Mouse (Mus musculus): ENCODE results near the gene Rdm1.

GRCm38 (mm10) chr11:101673010-101673642 lies 46.1 kb downstream of the Rdm1 start:
- TF ChIP-seq CTCF (IDR thresholded peaks at IDR 0.05; ENCODE audit: borderline replicate concordance, insufficient read depth, low read length) (no peak), POLR2A (IDR thresholded peaks at IDR 0.05; ENCODE audit: low read depth, low read length) (no peak)
